Mouse (Mus musculus): ENCODE measurements at regions not wholly inside any gene's neighbourhood (a gene's known extent, or its start where the extent isn't known, plus 50 kb on each side); places are given as distances from the start of the nearest gene placed in this dataset.
"Not testable (repeated sequence)": the region's sequence is repeated elsewhere in the genome, so short reads cannot be mapped to it uniquely, and the experiment has no call there.

GRCm38 (mm10) chr3:22285904-22286303 lies 209.5 kb downstream of the Tbl1xr1 start:
- CTCF ChIA-PET: no interaction called here

- CTCF ChIA-PET: no interaction called here
These were observed 217.0 kb downstream of the Tbl1xr1 start for GRCm38 (mm10) chr3:22293466-22293865.

GRCm38 (mm10) chr3:22294081-22294480 lies 217.6 kb downstream of the Tbl1xr1 start:
- CTCF ChIA-PET: not testable (repeated sequence)

GRCm38 (mm10) chr3:22296925-22297324 lies 220.5 kb downstream of the Tbl1xr1 start:
- CTCF ChIA-PET: not testable (repeated sequence)

- CTCF ChIA-PET: not testable (repeated sequence)
These were observed 221.4 kb downstream of the Tbl1xr1 start for GRCm38 (mm10) chr3:22297831-22298230.

- CTCF ChIA-PET: no interaction called here
These were observed 224.1 kb downstream of the Tbl1xr1 start for GRCm38 (mm10) chr3:22300553-22300952.

- CTCF ChIA-PET: no interaction called here
These were observed 225.6 kb downstream of the Tbl1xr1 start for GRCm38 (mm10) chr3:22301991-22302517.

GRCm38 (mm10) chr3:22304145-22304544 lies 227.7 kb downstream of the Tbl1xr1 start:
- CTCF ChIA-PET: no interaction called here

GRCm38 (mm10) chr3:22306624-22307023 lies 230.2 kb downstream of the Tbl1xr1 start:
- CTCF ChIA-PET: no interaction called here

GRCm38 (mm10) chr3:22308962-22309361 lies 232.5 kb downstream of the Tbl1xr1 start:
- CTCF ChIA-PET: no interaction called here

- CTCF ChIA-PET: no interaction called here
These were observed 240.2 kb downstream of the Tbl1xr1 start for GRCm38 (mm10) chr3:22316466-22317185.

- CTCF ChIA-PET: interaction anchor here (0.6 kb wide), 1 partner anchor 32 kb away, joined by 3 read pairs; no protein-coding TSS in a partner anchor
These were observed 244.0 kb downstream of the Tbl1xr1 start for GRCm38 (mm10) chr3:22320425-22320824.

GRCm38 (mm10) chr3:22331240-22331639 lies 254.8 kb downstream of the Tbl1xr1 start:
- CTCF ChIA-PET: no interaction called here

All from spleen, embryonic (tissue).